Mouse (Mus musculus) liver, embryonic 16.5 days (tissue): ENCODE results near the gene Mrps16. TPM values are rescaled to one million over a fixed set of nuclear protein-coding genes. Genes with fewer than 3 reads are reported as not detected.

Experiments used
- ATAC-seq: fragments of 200-750 bp; cut with Nextera tagmentation; 2 replicates; pipeline ENCODE4 v1.8.0; 2017; ENCODE audit warnings: low read depth, mild to moderate bottlenecking, moderate number of reproducible peaks, moderate library complexity
- H3K27ac ChIP-seq: fragments of 300-500 bp; sonication (generic); 2 replicates; pipeline ENCODE4 v1.5.1; 2014; ENCODE audit warnings: mild to moderate bottlenecking, low read length
- H3K27me3 ChIP-seq: fragments of 300-500 bp; sonication (generic); 2 replicates; pipeline ENCODE4 v1.6.1; 2014; ENCODE audit warnings: low read depth, low read length, mixed read lengths; ENCODE audit not compliant: control insufficient read depth, insufficient read depth
- H3K36me3 ChIP-seq: fragments of 300-500 bp; sonication (generic); 2 replicates; pipeline ENCODE4 v1.6.1; 2014; ENCODE audit warnings: mild to moderate bottlenecking; ENCODE audit not compliant: control insufficient read depth, insufficient read depth
- H3K4me1 ChIP-seq: fragments of 300-500 bp; sonication (generic); 2 replicates; pipeline ENCODE4 v1.6.1; 2014; ENCODE audit warnings: low read depth, low read length, mixed read lengths; ENCODE audit not compliant: control insufficient read depth
- H3K4me2 ChIP-seq: fragments of 300-500 bp; sonication (generic); 2 replicates; pipeline ENCODE4 v1.6.1; 2014; ENCODE audit warnings: low read depth, low read length, mixed read lengths
- H3K4me3 ChIP-seq: fragments of 300-500 bp; sonication (generic); 2 replicates; pipeline ENCODE4 v1.5.1; 2014; ENCODE audit warnings: low read depth, mild to moderate bottlenecking, low read length
- H3K9ac ChIP-seq: fragments of 300-500 bp; sonication (generic); 2 replicates; pipeline ENCODE4 v1.6.1; 2014; ENCODE audit warnings: low read depth, low read length
- H3K9me3 ChIP-seq: fragments of 300-500 bp; sonication (generic); replicated peaks from 2 replicates; pipeline ENCODE4 v1.6.1; 2016; ENCODE audit warnings: low read length; ENCODE audit not compliant: control insufficient read depth
- WGBS: fragments of 180-500 bp; shearing (Covaris S2); extraction: QIAGEN DNeasy Blood & Tissue Kit; methylation state at CpG from one replicate; pipeline ENCODE4 v1.1.7; 2014; ENCODE audit not compliant: insufficient replicate concordance; 5-methylcytosine and 5-hydroxymethylcytosine counted together
- polyA plus RNA-seq: library from polyadenylated mRNA; unstranded; fragments of >200 nt; fragmentation: Nextera tagmentation; extraction: Ambion mirVana; gene quantifications from 2 replicates; pipeline ENCODE4 v1.2.1, GENCODE M21; 2015

The Mrps16 gene
- polyA plus RNA-seq, 1 experiment from 2014 or later: 40.4 TPM

DNA sequence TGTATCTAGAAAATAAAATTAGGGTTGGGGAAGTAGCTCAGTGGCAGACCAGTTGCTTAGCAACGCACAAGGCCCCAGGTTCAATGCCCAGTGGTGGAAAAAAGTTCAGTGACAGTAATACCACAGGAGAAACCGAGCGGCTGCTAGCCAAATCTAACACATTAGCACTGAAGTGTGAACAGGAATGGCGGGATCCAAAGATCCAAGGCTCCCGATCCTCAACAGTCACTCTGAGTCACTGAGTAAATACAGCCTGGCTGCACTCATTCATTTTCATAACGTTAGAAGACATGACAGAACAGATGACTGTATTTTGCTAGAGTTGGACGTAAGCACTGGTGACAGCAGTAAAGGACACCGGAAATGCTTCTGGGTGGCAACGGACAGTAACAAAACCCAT, 47.5 kb downstream of the Mrps16 start:
- Histone ChIP-seq H3K4me1 (peaks cover 14% of the 10 kb centered on the region), H3K36me3 (peaks cover 5% of the 10 kb centered on the region; the same call in 1 of the 2 replicates), H3K9ac (no peak overlapping the region), H3K27ac (no peak overlapping the region), H3K27me3 (no peaks in the 10 kb centered on the region), H3K4me3 (no peak overlapping the region), H3K9me3 (no peaks in the 10 kb centered on the region), H3K4me2 (no peak overlapping the region)
- no peak for ATAC-seq
- 85% methylated on average over 9 of the region's 9 CpGs for WGBS

DNA sequence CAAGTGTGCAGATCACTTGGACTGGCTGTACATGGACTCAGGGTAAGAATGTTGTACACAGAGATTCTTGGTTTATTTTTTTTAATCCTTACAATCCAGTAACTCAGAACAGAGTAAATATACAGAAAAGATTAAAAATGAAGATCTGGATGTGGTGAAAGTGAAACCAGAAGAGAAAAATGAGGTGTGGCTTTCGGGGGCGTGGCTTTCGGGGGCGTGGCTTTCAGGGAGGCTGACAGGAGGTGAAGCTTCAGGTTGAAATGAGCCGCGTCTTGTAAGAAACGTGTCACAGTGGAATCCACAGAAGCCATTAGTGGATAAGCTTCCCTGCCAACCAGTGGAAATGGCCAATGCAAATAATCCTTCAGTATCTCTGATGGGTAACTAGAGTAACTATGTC, 52.6 kb downstream of the Mrps16 start:
- no peaks in the 10 kb centered on the region for H3K27me3 ChIP-seq
- no peak overlapping the region for H3K9ac ChIP-seq
- peaks cover 20% of the 10 kb centered on the region for H3K36me3 ChIP-seq
- peak overlapping the region; percentile 29 for H3K4me3 ChIP-seq
- H3K9me3 ChIP-seq: no peaks in the 10 kb centered on the region
- WGBS: 39% methylated on average over 7 of the region's 7 CpGs
- peak overlapping the region; percentile 28 for H3K4me2 ChIP-seq
- ATAC-seq: no peak
- H3K27ac ChIP-seq: no peak overlapping the region
- no peaks in the 10 kb centered on the region; the same call in 1 of the 2 replicates for H3K4me1 ChIP-seq

DNA sequence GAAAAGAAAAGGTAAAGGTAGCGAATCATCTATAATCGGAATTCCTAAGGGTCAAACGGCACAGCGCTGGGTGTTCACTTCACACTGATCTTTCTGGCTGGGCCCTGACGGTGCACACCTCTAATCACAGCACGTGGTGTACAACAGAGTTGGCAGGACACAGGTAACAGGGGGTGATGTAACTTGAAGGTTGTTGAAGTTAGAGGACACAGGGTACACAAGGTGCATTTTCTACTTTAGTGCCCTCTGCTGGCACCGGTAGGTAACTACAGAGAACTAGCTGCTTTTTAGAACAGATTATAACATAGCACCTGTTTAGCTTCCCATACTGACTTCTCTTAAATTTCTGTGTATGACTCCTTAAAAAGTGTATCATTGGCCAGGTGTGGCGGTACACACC, 53.3 kb downstream of the Mrps16 start:
- Histone ChIP-seq H3K4me3 (no peak overlapping the region), H3K9ac (no peak overlapping the region), H3K27ac (no peak overlapping the region), H3K27me3 (no peaks in the 10 kb centered on the region), H3K4me2 (no peak overlapping the region), H3K4me1 (no peaks in the 10 kb centered on the region; the same call in 1 of the 2 replicates), H3K9me3 (no peaks in the 10 kb centered on the region), H3K36me3 (peaks cover 23% of the 10 kb centered on the region)
- WGBS: 79% methylated on average over 8 of the region's 8 CpGs
- ATAC-seq: 0 out of 2 replicates have a peak, but pooled peaks have one; percentile 30

DNA sequence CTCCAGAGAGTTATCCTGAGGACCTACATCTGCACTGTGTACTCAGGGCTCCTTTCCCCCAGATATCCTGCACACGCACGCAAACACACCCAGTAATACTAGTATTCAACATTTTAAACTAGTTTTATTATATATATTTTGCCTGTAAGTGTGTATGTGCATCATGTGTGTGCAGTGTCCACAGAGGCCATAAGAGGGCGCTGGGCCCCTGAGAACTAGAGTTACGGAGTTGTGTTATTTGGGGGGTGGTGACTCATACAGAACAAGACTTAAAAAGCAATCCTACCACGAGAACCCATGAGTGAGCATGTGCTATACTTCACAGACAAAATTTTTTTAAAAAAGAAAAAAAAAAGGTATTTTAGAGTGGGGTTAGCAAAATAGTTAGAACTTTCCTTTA, 54.0 kb downstream of the Mrps16 start:
- Histone ChIP-seq H3K9ac (no peak overlapping the region), H3K27me3 (no peaks in the 10 kb centered on the region), H3K4me3 (no peak overlapping the region), H3K36me3 (peaks cover 24% of the 10 kb centered on the region), H3K27ac (no peak overlapping the region), H3K4me1 (no peaks in the 10 kb centered on the region; the same call in 1 of the 2 replicates), H3K4me2 (no peak overlapping the region), H3K9me3 (no peaks in the 10 kb centered on the region)
- WGBS: 80% methylated on average over 5 of the region's 5 CpGs
- ATAC-seq: no peak

Other genes starting within 250 kb of the Mrps16 start
- 4.7 and 5.1 TPM in 2 replicates for gene Kcnk5, start 211.8 kb downstream of the Mrps16 start, polyA plus RNA-seq
- gene Kcnk16, start 124.4 kb downstream of the Mrps16 start, polyA plus RNA-seq: 10.6 and 11.3 TPM in 2 replicates
- gene Nudt13, start 98.9 kb downstream of the Mrps16 start, polyA plus RNA-seq: 5.0 and 5.1 TPM in 2 replicates
- gene Ecd, start 45.5 kb downstream of the Mrps16 start, polyA plus RNA-seq: 24.5 and 24.8 TPM in 2 replicates
- gene Fam149b, start 45.5 kb downstream of the Mrps16 start, polyA plus RNA-seq: 7.1 and 8.8 TPM in 2 replicates
- 94.0 and 103 TPM in 2 replicates for gene Dnajc9, start 4.7 kb downstream of the Mrps16 start, polyA plus RNA-seq
- gene Cfap70, start 58.6 kb upstream of the Mrps16 start, polyA plus RNA-seq: 0.09 TPM in 1 of 2 replicates, not detected in the other
- 40.3 and 40.6 TPM in 2 replicates for gene Anxa7, start 86.5 kb upstream of the Mrps16 start, polyA plus RNA-seq
- gene Mss51, start 103.3 kb upstream of the Mrps16 start, polyA plus RNA-seq: 0.42 and 0.55 TPM in 2 replicates
- 10.9 and 13.3 TPM in 2 replicates for gene Ppp3cb, start 152.9 kb upstream of the Mrps16 start, polyA plus RNA-seq
- gene Usp54, start 247.4 kb upstream of the Mrps16 start, polyA plus RNA-seq: 0.89 and 1.0 TPM in 2 replicates